Mouse (Mus musculus): ENCODE measurements at regions not wholly inside any gene's neighbourhood (a gene's known extent, or its start where the extent isn't known, plus 50 kb on each side); places are given as distances from the start of the nearest gene placed in this dataset.
A peak's percentile ranks its signal among the peaks of the same experiment; 100 is the strongest.

DNA sequence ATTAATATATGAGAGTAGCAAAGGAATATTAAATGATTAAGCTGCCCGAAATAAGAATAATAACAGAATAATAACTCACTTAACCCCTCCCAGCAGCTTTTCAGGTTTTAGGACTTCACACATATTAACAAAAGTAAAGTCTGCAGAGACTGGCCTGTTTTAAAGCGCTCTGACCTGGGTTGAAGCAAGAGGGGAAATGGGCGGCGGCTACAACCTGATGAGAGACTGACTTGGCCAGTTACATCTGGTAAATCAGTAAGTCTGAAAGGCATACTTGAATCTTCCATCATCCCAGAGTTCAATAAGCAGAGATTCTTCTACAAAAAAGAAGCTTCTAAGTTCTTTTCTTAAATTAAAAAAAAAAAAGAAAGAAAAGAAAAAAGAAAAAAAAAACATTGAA is 107.9 kb upstream of the Adgrl4 start:
- peaks cover 3% of the 10 kb centered on the region for H3K4me1 ChIP-seq (ENCODE audit: control insufficient read depth, insufficient read depth, low read length)
- intact Hi-C loops (cut with DNase I): loop anchor here (2.0 to 5.0 kb wide), 3 partner anchors 52 to 108 kb away; partner anchors contain the start of gene Adgrl4
- peak in 1 of 2 experiments; percentile 35 for DNase-seq
- no peaks in the 10 kb centered on the region for H3K79me2 ChIP-seq (replicated peaks; ENCODE audit: control insufficient read depth, insufficient read depth, low read length)
- no peaks in the 10 kb centered on the region for H3K27me3 ChIP-seq (ENCODE audit: control insufficient read depth, insufficient read depth, low read length)
- 70% methylated on average over 4 of the region's 4 CpGs for WGBS
- no peak overlapping the region for H3K9ac ChIP-seq (ENCODE audit: low read depth, low read length)
- TF ChIP-seq EP300 (IDR thresholded peaks at IDR 0.05; ENCODE audit: insufficient read depth, low read depth, low read length) (0 out of 2 replicates have a peak, but pooled peaks have one; percentile 12), CTCF (IDR thresholded peaks at IDR 0.05) (no peak), POLR2A (IDR thresholded peaks at IDR 0.05; ENCODE audit: insufficient read depth, low read depth, low read length) (0 out of 2 replicates have a peak, but pooled peaks have one; percentile 23)
- peaks cover 5% of the 10 kb centered on the region; the same call in 1 of the 2 replicates for H3K36me3 ChIP-seq (ENCODE audit: control insufficient read depth, insufficient read depth, low read length)
- H3K27ac ChIP-seq: peak overlapping the region; percentile 66
- no peak overlapping the region for H3K4me3 ChIP-seq

DNA sequence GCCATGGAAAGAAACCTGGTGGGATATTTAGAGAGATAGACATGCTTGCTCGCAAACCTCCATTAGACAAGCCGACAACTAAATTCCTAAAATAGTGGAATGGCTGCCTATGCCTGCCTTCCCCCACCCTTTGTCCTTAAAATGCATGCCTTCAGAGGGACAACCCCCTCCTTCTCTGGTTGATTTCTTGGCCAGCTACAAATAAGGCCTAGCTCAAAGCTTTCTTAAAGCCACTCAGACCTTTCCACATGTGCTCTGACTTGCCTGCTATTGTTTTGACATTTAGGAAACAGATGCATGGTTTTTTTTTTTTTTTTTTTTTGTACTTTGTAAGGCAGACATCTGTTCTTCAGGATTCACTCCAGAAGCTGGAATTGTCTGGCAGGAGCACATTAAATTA is 105.8 kb upstream of the Adgrl4 start:
- intact Hi-C loops (cut with DNase I): loop anchor here (2.0 to 5.0 kb wide), 2 partner anchors 50 to 93 kb away; no protein-coding TSS in a partner anchor
- no peaks in the 10 kb centered on the region for H3K79me2 ChIP-seq (replicated peaks; ENCODE audit: control insufficient read depth, insufficient read depth, low read length)
- H3K27me3 ChIP-seq (ENCODE audit: control insufficient read depth, insufficient read depth, low read length): no peaks in the 10 kb centered on the region
- TF ChIP-seq CTCF (IDR thresholded peaks at IDR 0.05) (no peak), POLR2A (IDR thresholded peaks at IDR 0.05; ENCODE audit: insufficient read depth, low read depth, low read length) (no peak), EP300 (IDR thresholded peaks at IDR 0.05; ENCODE audit: insufficient read depth, low read depth, low read length) (no peak)
- no peak overlapping the region for H3K4me3 ChIP-seq
- H3K4me1 ChIP-seq (ENCODE audit: control insufficient read depth, insufficient read depth, low read length): peaks cover 1% of the 10 kb centered on the region
- DNase-seq: no peak
- WGBS: 28% methylated on average over 2 of the region's 2 CpGs
- H3K9ac ChIP-seq (ENCODE audit: low read depth, low read length): no peak overlapping the region
- peak overlapping the region; percentile 79 for H3K27ac ChIP-seq
- H3K36me3 ChIP-seq (ENCODE audit: control insufficient read depth, insufficient read depth, low read length): peaks cover 5% of the 10 kb centered on the region; the same call in 1 of the 2 replicates

DNA sequence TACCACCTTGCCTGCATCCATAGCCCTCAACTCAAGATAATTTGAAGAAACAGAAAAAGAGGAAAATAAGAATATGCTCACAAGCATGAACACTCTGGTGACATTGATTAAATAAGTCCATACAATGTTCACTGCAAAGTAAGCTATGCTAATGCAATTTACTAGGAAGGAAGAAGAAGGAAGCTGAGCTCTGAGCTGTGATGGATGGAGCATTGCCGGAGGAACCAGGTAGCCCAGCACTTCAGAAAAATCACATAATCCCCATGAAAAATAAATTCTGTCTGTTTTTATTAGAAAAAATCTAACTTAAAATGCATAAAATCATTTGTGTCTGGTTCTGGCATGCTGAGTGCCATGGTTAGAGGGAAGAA is 105.4 kb upstream of the Adgrl4 start:
- H3K4me1 ChIP-seq (ENCODE audit: control insufficient read depth, insufficient read depth, low read length): peaks cover 1% of the 10 kb centered on the region
- no peak for DNase-seq
- peak overlapping the region; percentile 79 for H3K27ac ChIP-seq
- H3K9ac ChIP-seq (ENCODE audit: low read depth, low read length): no peak overlapping the region
- no peak overlapping the region for H3K4me3 ChIP-seq
- H3K36me3 ChIP-seq (ENCODE audit: control insufficient read depth, insufficient read depth, low read length): peaks cover 5% of the 10 kb centered on the region; the same call in 1 of the 2 replicates
- intact Hi-C loops (cut with DNase I): loop anchor here (5.0 kb wide), 1 partner anchor 50 kb away; no protein-coding TSS in a partner anchor
- no peaks in the 10 kb centered on the region for H3K79me2 ChIP-seq (replicated peaks; ENCODE audit: control insufficient read depth, insufficient read depth, low read length)
- no peaks in the 10 kb centered on the region for H3K27me3 ChIP-seq (ENCODE audit: control insufficient read depth, insufficient read depth, low read length)
- WGBS: 57% methylated on average over 1 of the region's 1 CpGs
- no peak for TF ChIP-seq POLR2A (IDR thresholded peaks at IDR 0.05; ENCODE audit: insufficient read depth, low read depth, low read length)
- no peak for TF ChIP-seq CTCF (IDR thresholded peaks at IDR 0.05)
- no peak for TF ChIP-seq EP300 (IDR thresholded peaks at IDR 0.05; ENCODE audit: insufficient read depth, low read depth, low read length)

DNA sequence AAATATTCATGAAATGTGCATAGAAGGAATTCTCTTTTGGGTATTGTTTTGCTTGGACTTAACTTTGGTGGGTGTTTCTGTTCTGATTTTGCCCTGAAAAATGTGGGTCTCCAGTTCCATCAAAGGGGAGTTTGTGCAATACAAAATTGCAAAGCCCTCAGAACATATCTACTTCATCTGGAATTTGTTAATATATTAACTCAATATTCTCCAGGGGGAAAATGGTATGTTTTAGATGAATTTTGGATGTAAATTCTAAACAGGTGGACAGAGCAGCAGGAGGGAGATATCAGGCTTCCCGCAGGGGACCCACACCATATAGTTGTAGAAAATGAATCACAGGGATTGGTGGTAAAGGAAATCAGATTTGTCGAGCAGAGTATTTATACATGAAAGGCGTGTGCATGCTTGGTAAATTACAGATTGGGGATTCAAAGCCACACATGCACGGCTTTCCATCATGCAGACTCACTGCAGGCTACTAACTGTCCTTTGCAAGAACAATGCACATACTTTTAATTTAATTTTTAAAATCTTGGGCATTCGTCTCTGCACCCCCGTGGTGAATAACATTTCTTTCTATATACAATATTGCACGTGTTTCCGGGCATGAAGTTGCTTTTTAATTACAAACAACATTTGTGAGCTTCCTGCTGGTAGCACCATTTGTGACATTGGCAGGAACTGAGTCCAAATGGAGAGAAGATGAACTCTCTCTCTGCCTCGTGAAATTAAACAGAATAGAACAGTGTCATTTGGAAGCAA is 104.8 kb upstream of the Adgrl4 start:
- WGBS: 72% methylated on average over 9 of the region's 9 CpGs
- H3K27ac ChIP-seq: peak overlapping the region; percentile 79
- intact Hi-C loops (cut with DNase I): loop anchor here (5.0 kb wide), 1 partner anchor 49 kb away; no protein-coding TSS in a partner anchor
- no peaks in the 10 kb centered on the region for H3K79me2 ChIP-seq (replicated peaks; ENCODE audit: control insufficient read depth, insufficient read depth, low read length)
- DNase-seq: no peak
- peaks cover 1% of the 10 kb centered on the region for H3K4me1 ChIP-seq (ENCODE audit: control insufficient read depth, insufficient read depth, low read length)
- H3K36me3 ChIP-seq (ENCODE audit: control insufficient read depth, insufficient read depth, low read length): peaks cover 5% of the 10 kb centered on the region; the same call in 1 of the 2 replicates
- H3K9ac ChIP-seq (ENCODE audit: low read depth, low read length): no peak overlapping the region
- no peak overlapping the region for H3K4me3 ChIP-seq
- H3K27me3 ChIP-seq (ENCODE audit: control insufficient read depth, insufficient read depth, low read length): no peaks in the 10 kb centered on the region
- TF ChIP-seq CTCF (IDR thresholded peaks at IDR 0.05) (no peak), EP300 (IDR thresholded peaks at IDR 0.05; ENCODE audit: insufficient read depth, low read depth, low read length) (no peak), POLR2A (IDR thresholded peaks at IDR 0.05; ENCODE audit: insufficient read depth, low read depth, low read length) (no peak)

DNA sequence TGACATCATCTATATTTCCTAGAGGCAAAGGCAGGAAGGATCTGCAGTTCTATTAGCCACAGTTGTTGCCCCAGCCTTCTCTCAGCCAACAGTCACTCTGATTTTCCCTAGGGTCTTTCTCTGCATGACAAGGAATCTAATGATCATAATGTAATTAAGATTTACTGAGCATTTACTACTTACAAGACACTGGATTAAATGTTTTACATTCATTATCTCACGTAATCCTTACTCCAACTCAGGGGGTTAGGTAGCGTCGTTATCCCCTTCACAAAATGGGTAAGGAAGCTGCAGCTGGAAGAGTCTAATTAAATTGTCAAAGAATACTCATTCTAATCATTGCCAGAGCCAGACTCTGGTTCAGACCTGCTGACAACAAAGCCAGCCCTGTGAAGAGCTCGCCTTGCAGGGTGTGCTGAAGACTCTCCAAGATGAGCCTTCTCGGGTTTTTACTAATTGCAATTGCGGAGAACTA is 103.8 kb upstream of the Adgrl4 start:
- WGBS: 80% methylated on average over 6 of the region's 6 CpGs
- H3K27ac ChIP-seq: no peak overlapping the region
- DNase-seq: no peak
- no peak for TF ChIP-seq EP300 (IDR thresholded peaks at IDR 0.05; ENCODE audit: insufficient read depth, low read depth, low read length)
- TF ChIP-seq CTCF (IDR thresholded peaks at IDR 0.05): no peak
- TF ChIP-seq POLR2A (IDR thresholded peaks at IDR 0.05; ENCODE audit: insufficient read depth, low read depth, low read length): no peak
- no peak overlapping the region for H3K4me3 ChIP-seq
- H3K36me3 ChIP-seq (ENCODE audit: control insufficient read depth, insufficient read depth, low read length): peaks cover 5% of the 10 kb centered on the region; the same call in 1 of the 2 replicates
- no peaks in the 10 kb centered on the region for H3K27me3 ChIP-seq (ENCODE audit: control insufficient read depth, insufficient read depth, low read length)
- intact Hi-C loops (cut with DNase I): loop anchor here (5.0 kb wide), 1 partner anchor 48 kb away; no protein-coding TSS in a partner anchor
- H3K4me1 ChIP-seq (ENCODE audit: control insufficient read depth, insufficient read depth, low read length): peaks cover 1% of the 10 kb centered on the region
- no peak overlapping the region for H3K9ac ChIP-seq (ENCODE audit: low read depth, low read length)
- H3K79me2 ChIP-seq (replicated peaks; ENCODE audit: control insufficient read depth, insufficient read depth, low read length): no peaks in the 10 kb centered on the region

Data from heart, adult 2 months (tissue).